Mouse (Mus musculus) embryonic facial prominence, embryonic 13.5 days (tissue): Measurements from ENCODE around the gene Rnaseh2a. TPM values are rescaled to one million over a fixed set of nuclear protein-coding genes. Genes with fewer than 3 reads are reported as not detected.

Experiments used
- ATAC-seq: fragments of 200-750 bp; cut with Nextera tagmentation; 2 replicates; pipeline ENCODE4 v1.8.0; 2017; ENCODE audit warnings: low read depth; ENCODE audit not compliant: insufficient number of reproducible peaks, insufficient read depth, low FRiP score, low TSS enrichment
- H3K27ac ChIP-seq: fragments of 300-500 bp; sonication (generic); 2 replicates; pipeline ENCODE4 v1.5.1; 2015; ENCODE audit warnings: moderate library complexity, mild to moderate bottlenecking, inconsistent platforms
- H3K27me3 ChIP-seq: fragments of 300-500 bp; sonication (generic); 2 replicates; pipeline ENCODE4 v1.6.1; 2015; ENCODE audit warnings: mild to moderate bottlenecking, inconsistent platforms
- H3K36me3 ChIP-seq: fragments of 300-500 bp; sonication (generic); 2 replicates; pipeline ENCODE4 v1.6.1; 2015; ENCODE audit warnings: mild to moderate bottlenecking, inconsistent platforms
- H3K4me1 ChIP-seq: fragments of 300-500 bp; sonication (generic); 2 replicates; pipeline ENCODE4 v1.6.1; 2015; ENCODE audit warnings: inconsistent platforms
- H3K4me2 ChIP-seq: fragments of 300-500 bp; sonication (generic); 2 replicates; pipeline ENCODE4 v1.6.1; 2015; ENCODE audit warnings: moderate library complexity, mild to moderate bottlenecking, inconsistent platforms
- H3K4me3 ChIP-seq: fragments of 300-500 bp; sonication (generic); 2 replicates; pipeline ENCODE4 v1.5.1; 2015; ENCODE audit warnings: mild to moderate bottlenecking, inconsistent platforms
- H3K9ac ChIP-seq: fragments of 300-500 bp; sonication (generic); 2 replicates; pipeline ENCODE4 v1.6.1; 2015; ENCODE audit warnings: mild to moderate bottlenecking, inconsistent platforms
- H3K9me3 ChIP-seq: fragments of 300-500 bp; sonication (generic); 2 replicates; pipeline ENCODE4 v1.6.1; 2016; ENCODE audit warnings: inconsistent platforms
- WGBS: fragments of 180-500 bp; shearing (Covaris S2); methylation state at CpG from one replicate; pipeline ENCODE4 v1.1.7; 2015; ENCODE audit warnings: mixed read lengths; 5-methylcytosine and 5-hydroxymethylcytosine counted together
- polyA plus RNA-seq: library from polyadenylated mRNA; unstranded; fragments of >200 nt; fragmentation: Nextera tagmentation; extraction: Ambion mirVana; gene quantifications from 2 replicates; pipeline ENCODE4 v1.2.1, GENCODE M21; 2015

The Rnaseh2a gene
- polyA plus RNA-seq, 1 experiment from 2014 or later: 94.5 TPM

GRCm38 (mm10) chr8:84936962-84937546 lies 32.5 kb downstream of the Rnaseh2a start, which contains the start of gene Mast1:
TSS of gene Mast1 (minus strand) at chr8:84937359.
- Histone ChIP-seq H3K9me3 (no peaks in the 10 kb centered on the region), H3K4me1 (peaks cover 17% of the 10 kb centered on the region), H3K4me3 (peak within 1 kb of the TSS; percentile 45), H3K27me3 (peaks cover 90% of the 10 kb centered on the region), H3K27ac (no peak within 1 kb of the TSS), H3K36me3 (no peaks in the 10 kb centered on the region), H3K9ac (peak within 1 kb of the TSS; percentile 49; the same call in 1 of the 2 replicates), H3K4me2 (peak within 1 kb of the TSS; percentile 81)
- under 1% methylated on average over 47 of the region's 50 CpGs for WGBS
- ATAC-seq: no peak

GRCm38 (mm10) chr8:84936041-84936961 lies 33.3 kb downstream of the Rnaseh2a start:
- peaks cover 91% of the 10 kb centered on the region for H3K27me3 ChIP-seq

GRCm38 (mm10) chr8:84935489-84935888 lies 34.1 kb downstream of the Rnaseh2a start:
- Histone ChIP-seq H3K4me1 (peaks cover 17% of the 10 kb centered on the region), H3K36me3 (no peaks in the 10 kb centered on the region), H3K4me2 (no peak overlapping the region), H3K4me3 (no peak overlapping the region), H3K9ac (no peak overlapping the region), H3K27me3 (peaks cover 91% of the 10 kb centered on the region), H3K9me3 (no peaks in the 10 kb centered on the region), H3K27ac (no peak overlapping the region)
- 3% methylated on average over 14 of the region's 14 CpGs for WGBS
- no peak for ATAC-seq

More at GRCm38 (mm10) chr8:84936041-84936961, 33.3 kb downstream of the Rnaseh2a start:
- H3K9ac ChIP-seq: peak overlapping the region; percentile 49; the same call in 1 of the 2 replicates
- H3K4me1 ChIP-seq: peaks cover 17% of the 10 kb centered on the region
- H3K27ac ChIP-seq: no peak overlapping the region
- WGBS: 19% methylated on average over 23 of the region's 23 CpGs
- ATAC-seq: no peak
- H3K4me3 ChIP-seq: peak overlapping the region; percentile 45
- H3K4me2 ChIP-seq: peak overlapping the region; percentile 81
- H3K36me3 ChIP-seq: no peaks in the 10 kb centered on the region
- H3K9me3 ChIP-seq: no peaks in the 10 kb centered on the region

- Histone ChIP-seq H3K27ac (no peak overlapping the region), H3K4me2 (0 out of 2 replicates have a peak overlapping the region, but pooled peaks have one; percentile 14), H3K4me1 (peaks cover 17% of the 10 kb centered on the region), H3K27me3 (peaks cover 94% of the 10 kb centered on the region), H3K36me3 (no peaks in the 10 kb centered on the region), H3K9me3 (no peaks in the 10 kb centered on the region), H3K4me3 (no peak overlapping the region), H3K9ac (no peak overlapping the region)
- WGBS: 2% methylated on average over 15 of the region's 15 CpGs
- ATAC-seq: no peak
Measured at GRCm38 (mm10) chr8:84934860-84935259, 34.7 kb downstream of the Rnaseh2a start.

GRCm38 (mm10) chr8:84933767-84934559 lies 35.6 kb downstream of the Rnaseh2a start:
- no peaks in the 10 kb centered on the region for H3K9me3 ChIP-seq
- H3K4me3 ChIP-seq: no peak overlapping the region
- H3K27ac ChIP-seq: no peak overlapping the region
- peaks cover 20% of the 10 kb centered on the region for H3K4me1 ChIP-seq
- ATAC-seq: no peak
- 82% methylated on average over 16 of the region's 16 CpGs for WGBS
- no peak overlapping the region for H3K4me2 ChIP-seq
- no peaks in the 10 kb centered on the region for H3K36me3 ChIP-seq
- no peak overlapping the region for H3K9ac ChIP-seq
- peaks cover 94% of the 10 kb centered on the region for H3K27me3 ChIP-seq

GRCm38 (mm10) chr8:84930582-84930981 lies 39.0 kb downstream of the Rnaseh2a start:
- Histone ChIP-seq H3K4me1 (peaks cover 11% of the 10 kb centered on the region), H3K27ac (no peak overlapping the region), H3K4me3 (no peak overlapping the region), H3K9me3 (no peaks in the 10 kb centered on the region), H3K4me2 (no peak overlapping the region), H3K9ac (no peak overlapping the region), H3K27me3 (peaks cover 75% of the 10 kb centered on the region), H3K36me3 (no peaks in the 10 kb centered on the region)
- ATAC-seq: no peak
- WGBS: 88% methylated on average over 13 of the region's 13 CpGs

GRCm38 (mm10) chr8:84928456-84929306 lies 40.9 kb downstream of the Rnaseh2a start:
- H3K9ac ChIP-seq: peak overlapping the region; percentile 46; the same call in 1 of the 2 replicates
- H3K9me3 ChIP-seq: no peaks in the 10 kb centered on the region
- H3K27ac ChIP-seq: no peak overlapping the region
- WGBS: 2% methylated on average over 50 of the region's 52 CpGs
- peak overlapping the region; percentile 39 for H3K4me3 ChIP-seq
- H3K4me1 ChIP-seq: peaks cover 7% of the 10 kb centered on the region
- H3K27me3 ChIP-seq: peaks cover 64% of the 10 kb centered on the region
- ATAC-seq: peak; percentile 63; the same call in 1 of the 2 replicates
- H3K36me3 ChIP-seq: no peaks in the 10 kb centered on the region
- H3K4me2 ChIP-seq: peak overlapping the region; percentile 69

- no peak overlapping the region for H3K9ac ChIP-seq
- no peak overlapping the region for H3K4me3 ChIP-seq
- no peaks in the 10 kb centered on the region for H3K9me3 ChIP-seq
- 82% methylated on average over 1 of the region's 1 CpGs for WGBS
- no peak for ATAC-seq
- no peak overlapping the region for H3K4me2 ChIP-seq
- no peak overlapping the region for H3K27ac ChIP-seq
- no peaks in the 10 kb centered on the region for H3K36me3 ChIP-seq
- H3K27me3 ChIP-seq: peaks cover 57% of the 10 kb centered on the region
- H3K4me1 ChIP-seq: peaks cover 7% of the 10 kb centered on the region
Measured at GRCm38 (mm10) chr8:84927513-84927912, 42.1 kb downstream of the Rnaseh2a start.

- Histone ChIP-seq H3K36me3 (no peaks in the 10 kb centered on the region), H3K27ac (no peak overlapping the region), H3K4me2 (no peak overlapping the region), H3K9ac (no peak overlapping the region), H3K4me3 (no peak overlapping the region), H3K4me1 (peaks cover 7% of the 10 kb centered on the region), H3K9me3 (no peaks in the 10 kb centered on the region), H3K27me3 (peaks cover 39% of the 10 kb centered on the region)
- ATAC-seq: no peak
- WGBS: 70% methylated on average over 7 of the region's 7 CpGs
Measured at GRCm38 (mm10) chr8:84925557-84925956, 44.0 kb downstream of the Rnaseh2a start.

GRCm38 (mm10) chr8:84921596-84921995 lies 48.0 kb downstream of the Rnaseh2a start:
- H3K36me3 ChIP-seq: no peaks in the 10 kb centered on the region
- WGBS: 71% methylated on average over 2 of the region's 2 CpGs
- H3K27me3 ChIP-seq: peaks cover 34% of the 10 kb centered on the region
- H3K4me2 ChIP-seq: no peak overlapping the region
- H3K9me3 ChIP-seq: no peaks in the 10 kb centered on the region
- H3K9ac ChIP-seq: no peak overlapping the region
- H3K4me3 ChIP-seq: no peak overlapping the region
- ATAC-seq: no peak
- H3K27ac ChIP-seq: no peak overlapping the region
- H3K4me1 ChIP-seq: no peaks in the 10 kb centered on the region
